Mouse (Mus musculus): ENCODE data around the gene Tamm41. TPM values are rescaled to one million over a fixed set of nuclear protein-coding genes. Genes with fewer than 3 reads are reported as not detected.

The Tamm41 gene
- polyA plus RNA-seq, 1 experiment from 2014 or later: 56.5 TPM

- Histone ChIP-seq H3K4me2 (replicated peaks; ENCODE audit: low read depth, low read length) (no peak overlapping the region), H3K9me3 (ENCODE audit: control insufficient read depth, low read depth, low read length) (no peaks in the 10 kb centered on the region), H3K36me3 (ENCODE audit: control insufficient read depth, insufficient read depth, low read length) (no peaks in the 10 kb centered on the region), H3K4me3 (ENCODE audit: low read depth, low read length) (no peak overlapping the region), H3K4me1 (ENCODE audit: control insufficient read depth, insufficient read depth, low read length) (no peaks in the 10 kb centered on the region), H3K9ac (replicated peaks; ENCODE audit: low read depth, low read length) (no peak overlapping the region), H3K27ac (ENCODE audit: low read length) (no peak overlapping the region), H3K27me3 (ENCODE audit: control insufficient read depth, insufficient read depth, low read length) (no peaks in the 10 kb centered on the region)
- ATAC-seq (ENCODE audit: insufficient number of reproducible peaks, insufficient read depth, low FRiP score, low read depth): no peak
- WGBS: 74% methylated on average over 7 of the region's 7 CpGs
These were observed 60.7 kb downstream of the Tamm41 start for GRCm38 (mm10) chr6:114976915-114977419.

GRCm38 (mm10) chr6:114974331-114974730 is 63.3 kb downstream of the Tamm41 start:
- Histone ChIP-seq H3K27ac (ENCODE audit: low read length) (no peak overlapping the region), H3K4me1 (ENCODE audit: control insufficient read depth, insufficient read depth, low read length) (peaks cover 3% of the 10 kb centered on the region; the same call in 1 of the 2 replicates), H3K9me3 (ENCODE audit: control insufficient read depth, low read depth, low read length) (no peaks in the 10 kb centered on the region), H3K27me3 (ENCODE audit: control insufficient read depth, insufficient read depth, low read length) (no peaks in the 10 kb centered on the region), H3K9ac (replicated peaks; ENCODE audit: low read depth, low read length) (no peak overlapping the region), H3K36me3 (ENCODE audit: control insufficient read depth, insufficient read depth, low read length) (no peaks in the 10 kb centered on the region), H3K4me3 (ENCODE audit: low read depth, low read length) (no peak overlapping the region), H3K4me2 (replicated peaks; ENCODE audit: low read depth, low read length) (no peak overlapping the region)
- WGBS: 88% methylated on average over 1 of the region's 1 CpGs
- ATAC-seq (ENCODE audit: insufficient number of reproducible peaks, insufficient read depth, low FRiP score, low read depth): no peak

GRCm38 (mm10) chr6:114972988-114973387 is 64.7 kb downstream of the Tamm41 start:
- H3K27ac ChIP-seq (ENCODE audit: low read length): no peak overlapping the region
- no peak overlapping the region for H3K4me2 ChIP-seq (replicated peaks; ENCODE audit: low read depth, low read length)
- no peak overlapping the region for H3K9ac ChIP-seq (replicated peaks; ENCODE audit: low read depth, low read length)
- H3K9me3 ChIP-seq (ENCODE audit: control insufficient read depth, low read depth, low read length): no peaks in the 10 kb centered on the region
- no peak for ATAC-seq (ENCODE audit: insufficient number of reproducible peaks, insufficient read depth, low FRiP score, low read depth)
- peaks cover 3% of the 10 kb centered on the region; the same call in 1 of the 2 replicates for H3K4me1 ChIP-seq (ENCODE audit: control insufficient read depth, insufficient read depth, low read length)
- WGBS: 59% methylated on average over 1 of the region's 1 CpGs
- no peaks in the 10 kb centered on the region for H3K27me3 ChIP-seq (ENCODE audit: control insufficient read depth, insufficient read depth, low read length)
- H3K4me3 ChIP-seq (ENCODE audit: low read depth, low read length): no peak overlapping the region
- H3K36me3 ChIP-seq (ENCODE audit: control insufficient read depth, insufficient read depth, low read length): no peaks in the 10 kb centered on the region

- ATAC-seq (ENCODE audit: insufficient number of reproducible peaks, insufficient read depth, low FRiP score, low read depth): no peak
- H3K9me3 ChIP-seq (ENCODE audit: control insufficient read depth, low read depth, low read length): no peaks in the 10 kb centered on the region
- no peak overlapping the region for H3K4me2 ChIP-seq (replicated peaks; ENCODE audit: low read depth, low read length)
- 0 out of 2 replicates have a peak, but pooled peaks cover 6% of the 10 kb centered on the region for H3K27me3 ChIP-seq (ENCODE audit: control insufficient read depth, insufficient read depth, low read length)
- H3K4me1 ChIP-seq (ENCODE audit: control insufficient read depth, insufficient read depth, low read length): peaks cover 3% of the 10 kb centered on the region; the same call in 1 of the 2 replicates
- no peak overlapping the region for H3K27ac ChIP-seq (ENCODE audit: low read length)
- 74% methylated on average over 5 of the region's 5 CpGs for WGBS
- H3K36me3 ChIP-seq (ENCODE audit: control insufficient read depth, insufficient read depth, low read length): no peaks in the 10 kb centered on the region
- no peak overlapping the region for H3K9ac ChIP-seq (replicated peaks; ENCODE audit: low read depth, low read length)
- no peak overlapping the region for H3K4me3 ChIP-seq (ENCODE audit: low read depth, low read length)
These were observed 66.8 kb downstream of the Tamm41 start for GRCm38 (mm10) chr6:114970895-114971294.

GRCm38 (mm10) chr6:114970386-114970785 is 67.3 kb downstream of the Tamm41 start:
- Histone ChIP-seq H3K27me3 (ENCODE audit: control insufficient read depth, insufficient read depth, low read length) (0 out of 2 replicates have a peak, but pooled peaks cover 6% of the 10 kb centered on the region), H3K4me1 (ENCODE audit: control insufficient read depth, insufficient read depth, low read length) (peaks cover 3% of the 10 kb centered on the region; the same call in 1 of the 2 replicates), H3K9ac (replicated peaks; ENCODE audit: low read depth, low read length) (no peak overlapping the region), H3K4me3 (ENCODE audit: low read depth, low read length) (no peak overlapping the region), H3K27ac (ENCODE audit: low read length) (no peak overlapping the region), H3K4me2 (replicated peaks; ENCODE audit: low read depth, low read length) (peak overlapping the region; percentile 99; the same call in 1 of the 2 replicates), H3K36me3 (ENCODE audit: control insufficient read depth, insufficient read depth, low read length) (no peaks in the 10 kb centered on the region), H3K9me3 (ENCODE audit: control insufficient read depth, low read depth, low read length) (no peaks in the 10 kb centered on the region)
- 21% methylated on average over 6 of the region's 6 CpGs for WGBS
- ATAC-seq (ENCODE audit: insufficient number of reproducible peaks, insufficient read depth, low FRiP score, low read depth): no peak

- under 1% methylated on average over 79 of the region's 79 CpGs for WGBS
- peak within 1 kb of the TSS; percentile 61; the same call in 1 of the 2 replicates for H3K27ac ChIP-seq (ENCODE audit: low read length)
- ATAC-seq (ENCODE audit: insufficient number of reproducible peaks, insufficient read depth, low FRiP score, low read depth): peak; percentile 57
These were observed 68.2 kb downstream of the Tamm41 start, which contains the start of gene Vgll4 for GRCm38 (mm10) chr6:114969213-114970120. Gene Vgll4, minus strand, starts transcription at chr6:114969994.

GRCm38 (mm10) chr6:114968361-114969212 is 69.1 kb downstream of the Tamm41 start:
- H3K36me3 ChIP-seq (ENCODE audit: control insufficient read depth, insufficient read depth, low read length): no peaks in the 10 kb centered on the region
- peaks cover 3% of the 10 kb centered on the region; the same call in 1 of the 2 replicates for H3K4me1 ChIP-seq (ENCODE audit: control insufficient read depth, insufficient read depth, low read length)
- peak overlapping the region; percentile 61; the same call in 1 of the 2 replicates for H3K27ac ChIP-seq (ENCODE audit: low read length)
- H3K9ac ChIP-seq (replicated peaks; ENCODE audit: low read depth, low read length): peak overlapping the region; percentile 47
- 0 out of 2 replicates have a peak, but pooled peaks cover 6% of the 10 kb centered on the region for H3K27me3 ChIP-seq (ENCODE audit: control insufficient read depth, insufficient read depth, low read length)
- no peaks in the 10 kb centered on the region for H3K9me3 ChIP-seq (ENCODE audit: control insufficient read depth, low read depth, low read length)
- ATAC-seq (ENCODE audit: insufficient number of reproducible peaks, insufficient read depth, low FRiP score, low read depth): peak; percentile 89
- H3K4me2 ChIP-seq (replicated peaks; ENCODE audit: low read depth, low read length): peak overlapping the region; percentile 99
- WGBS: under 1% methylated on average over 82 of the region's 82 CpGs
- H3K4me3 ChIP-seq (ENCODE audit: low read depth, low read length): peak overlapping the region; percentile 58

More at GRCm38 (mm10) chr6:114969213-114970120, 68.2 kb downstream of the Tamm41 start, which contains the start of gene Vgll4:
- H3K4me3 ChIP-seq (ENCODE audit: low read depth, low read length): peak within 1 kb of the TSS; percentile 58
- H3K27me3 ChIP-seq (ENCODE audit: control insufficient read depth, insufficient read depth, low read length): 0 out of 2 replicates have a peak, but pooled peaks cover 6% of the 10 kb centered on the region
- H3K9ac ChIP-seq (replicated peaks; ENCODE audit: low read depth, low read length): peak within 1 kb of the TSS; percentile 47
- peaks cover 3% of the 10 kb centered on the region; the same call in 1 of the 2 replicates for H3K4me1 ChIP-seq (ENCODE audit: control insufficient read depth, insufficient read depth, low read length)
- no peaks in the 10 kb centered on the region for H3K9me3 ChIP-seq (ENCODE audit: control insufficient read depth, low read depth, low read length)
- H3K4me2 ChIP-seq (replicated peaks; ENCODE audit: low read depth, low read length): peak within 1 kb of the TSS; percentile 99
- no peaks in the 10 kb centered on the region for H3K36me3 ChIP-seq (ENCODE audit: control insufficient read depth, insufficient read depth, low read length)
